Mouse (Mus musculus) hindbrain, embryonic 16.5 days (tissue): ENCODE results near the gene Ist1. TPM values are rescaled to one million over a fixed set of nuclear protein-coding genes. Genes with fewer than 3 reads are reported as not detected.

Experiments
- ATAC-seq: fragments of 200-750 bp; cut with Nextera tagmentation; 2 replicates; pipeline ENCODE4 v1.8.0; 2017; ENCODE audit warnings: moderate TSS enrichment, moderate library complexity
- H3K27ac ChIP-seq: fragments of 300-500 bp; sonication (generic); 2 replicates; pipeline ENCODE4 v1.5.1; 2014; ENCODE audit warnings: low read depth, mild to moderate bottlenecking, control low read depth, low read length, moderate library complexity
- H3K27me3 ChIP-seq: fragments of 300-500 bp; sonication (generic); replicated peaks from 2 replicates; pipeline ENCODE4 v1.6.1; 2014; ENCODE audit warnings: low read length; ENCODE audit not compliant: control insufficient read depth, insufficient read depth
- H3K36me3 ChIP-seq: fragments of 300-500 bp; sonication (generic); 2 replicates; pipeline ENCODE4 v1.6.1; 2014; ENCODE audit warnings: mild to moderate bottlenecking, low read length, moderate library complexity, mixed read lengths; ENCODE audit not compliant: control insufficient read depth, insufficient read depth
- H3K4me1 ChIP-seq: fragments of 300-500 bp; sonication (generic); 2 replicates; pipeline ENCODE4 v1.6.1; 2014; ENCODE audit warnings: low read depth, low read length; ENCODE audit not compliant: control insufficient read depth, insufficient read depth
- H3K4me2 ChIP-seq: fragments of 300-500 bp; sonication (generic); 2 replicates; pipeline ENCODE4 v1.6.1; 2014; ENCODE audit warnings: mild to moderate bottlenecking, low read length, control low read depth, moderate library complexity
- H3K4me3 ChIP-seq: fragments of 300-500 bp; sonication (generic); 2 replicates; pipeline ENCODE4 v1.5.1; 2014; ENCODE audit warnings: mild to moderate bottlenecking, low read length, control low read depth, moderate library complexity
- H3K9ac ChIP-seq: fragments of 300-500 bp; sonication (generic); 2 replicates; pipeline ENCODE4 v1.6.1; 2014; ENCODE audit warnings: low read depth, mild to moderate bottlenecking, control low read depth, low read length, moderate library complexity
- H3K9me3 ChIP-seq: fragments of 300-500 bp; sonication (generic); 2 replicates; pipeline ENCODE4 v1.6.1; 2014; ENCODE audit warnings: mild to moderate bottlenecking, low read length, moderate library complexity; ENCODE audit not compliant: control insufficient read depth
- WGBS: fragments of 180-500 bp; shearing (Covaris S2); extraction: QIAGEN DNeasy Blood & Tissue Kit; methylation state at CpG from one replicate; pipeline ENCODE4 v1.1.7; 2014; 5-methylcytosine and 5-hydroxymethylcytosine counted together
- polyA plus RNA-seq: library from polyadenylated mRNA; unstranded; fragments of >200 nt; fragmentation: Nextera tagmentation; extraction: Ambion mirVana; gene quantifications from 2 replicates; pipeline ENCODE4 v1.2.1, GENCODE M21; 2015

Gene Ist1
- 132 and 147 TPM in 2 replicates for polyA plus RNA-seq

GRCm38 (mm10) chr8:109693146-109693900 is at the start of gene Ist1:
Gene Ist1 (minus strand): TSS chr8:109693260.
- Histone ChIP-seq H3K9me3 (no peaks in the 10 kb centered on the region), H3K9ac (peak within 1 kb of the TSS; percentile 99), H3K27me3 (no peaks in the 10 kb centered on the region), H3K36me3 (no peaks in the 10 kb centered on the region), H3K27ac (peak within 1 kb of the TSS; percentile 89), H3K4me1 (peaks cover 19% of the 10 kb centered on the region), H3K4me2 (peak within 1 kb of the TSS; percentile 65), H3K4me3 (peak within 1 kb of the TSS; percentile 65)
- peak; percentile 97 for ATAC-seq
- WGBS, result under 1% methylated on average over 56 of the region's 57 CpGs

- Histone ChIP-seq H3K4me2 (peak overlapping the region; percentile 89), H3K9me3 (no peaks in the 10 kb centered on the region), H3K27me3 (no peaks in the 10 kb centered on the region), H3K4me3 (peak overlapping the region; percentile 99), H3K27ac (peak overlapping the region; percentile 54), H3K36me3 (peaks cover 3% of the 10 kb centered on the region), H3K4me1 (peaks cover 9% of the 10 kb centered on the region), H3K9ac (peak overlapping the region; percentile 99)
- ATAC-seq, result no peak
- 90% methylated on average over 1 of the region's 1 CpGs for WGBS
Observed at GRCm38 (mm10) chr8:109738049-109738380, 45.0 kb upstream of the Ist1 start.

- ATAC-seq, result peak; percentile 89
- Histone ChIP-seq H3K4me1 (peaks cover 9% of the 10 kb centered on the region), H3K4me3 (peak within 1 kb of the TSS; percentile 99), H3K9me3 (no peaks in the 10 kb centered on the region), H3K9ac (peak within 1 kb of the TSS; percentile 99), H3K36me3 (peaks cover 9% of the 10 kb centered on the region), H3K27ac (peak within 1 kb of the TSS; percentile 64), H3K27me3 (no peaks in the 10 kb centered on the region), H3K4me2 (peak within 1 kb of the TSS; percentile 89)
- WGBS, result under 1% methylated on average over 45 of the region's 59 CpGs
Observed at GRCm38 (mm10) chr8:109737237-109738048, 44.4 kb upstream of the Ist1 start, which contains the start of gene Atxn1l. Gene Atxn1l (minus strand): TSS chr8:109737739.

GRCm38 (mm10) chr8:109736819-109737218 is 43.8 kb upstream of the Ist1 start:
- peaks cover 9% of the 10 kb centered on the region for H3K4me1 ChIP-seq
- ATAC-seq, result no peak
- H3K4me3 ChIP-seq, result peak overlapping the region; percentile 99
- H3K9ac ChIP-seq, result peak overlapping the region; percentile 99
- H3K9me3 ChIP-seq, result no peaks in the 10 kb centered on the region
- 7% methylated on average over 7 of the region's 8 CpGs for WGBS
- peak overlapping the region; percentile 64; the same call in 1 of the 2 replicates for H3K27ac ChIP-seq
- H3K4me2 ChIP-seq, result peak overlapping the region; percentile 89
- H3K27me3 ChIP-seq, result no peaks in the 10 kb centered on the region
- peaks cover 15% of the 10 kb centered on the region for H3K36me3 ChIP-seq

- Histone ChIP-seq H3K9me3 (no peaks in the 10 kb centered on the region), H3K27ac (no peak overlapping the region), H3K27me3 (no peaks in the 10 kb centered on the region), H3K4me1 (peaks cover 9% of the 10 kb centered on the region), H3K9ac (no peak overlapping the region), H3K4me2 (no peak overlapping the region), H3K4me3 (no peak overlapping the region), H3K36me3 (peaks cover 21% of the 10 kb centered on the region)
- no peak for ATAC-seq
- WGBS, result 94% methylated on average over 3 of the region's 3 CpGs
Observed at GRCm38 (mm10) chr8:109734018-109734417, 41.0 kb upstream of the Ist1 start.

- Histone ChIP-seq H3K4me2 (no peak overlapping the region), H3K4me1 (peaks cover 4% of the 10 kb centered on the region), H3K27me3 (no peaks in the 10 kb centered on the region), H3K9me3 (no peaks in the 10 kb centered on the region), H3K4me3 (no peak overlapping the region), H3K27ac (no peak overlapping the region), H3K9ac (no peak overlapping the region), H3K36me3 (peaks cover 26% of the 10 kb centered on the region)
- WGBS, result 87% methylated on average over 3 of the region's 3 CpGs
- ATAC-seq, result no peak
Observed at GRCm38 (mm10) chr8:109731012-109731411, 38.0 kb upstream of the Ist1 start.

GRCm38 (mm10) chr8:109725106-109725505 is 32.0 kb upstream of the Ist1 start:
- H3K36me3 ChIP-seq, result peaks cover 60% of the 10 kb centered on the region
- H3K4me2 ChIP-seq, result no peak overlapping the region
- H3K27me3 ChIP-seq, result no peaks in the 10 kb centered on the region
- no peak overlapping the region for H3K9ac ChIP-seq
- H3K27ac ChIP-seq, result no peak overlapping the region
- 86% methylated on average over 3 of the region's 3 CpGs for WGBS
- no peak for ATAC-seq
- no peaks in the 10 kb centered on the region for H3K9me3 ChIP-seq
- H3K4me1 ChIP-seq, result no peaks in the 10 kb centered on the region
- H3K4me3 ChIP-seq, result no peak overlapping the region

GRCm38 (mm10) chr8:109714961-109715360 is 21.9 kb upstream of the Ist1 start:
- 96% methylated on average over 5 of the region's 5 CpGs for WGBS

GRCm38 (mm10) chr8:109712521-109712920 is 19.5 kb upstream of the Ist1 start:
- WGBS, result 100% methylated on average over 1 of the region's 1 CpGs
- no peak for ATAC-seq
- Histone ChIP-seq H3K4me3 (no peak overlapping the region), H3K36me3 (peaks cover 60% of the 10 kb centered on the region), H3K4me2 (no peak overlapping the region), H3K27ac (no peak overlapping the region), H3K9ac (no peak overlapping the region), H3K4me1 (peaks cover 10% of the 10 kb centered on the region), H3K27me3 (no peaks in the 10 kb centered on the region), H3K9me3 (no peaks in the 10 kb centered on the region)

More at GRCm38 (mm10) chr8:109714961-109715360, 21.9 kb upstream of the Ist1 start:
- Histone ChIP-seq H3K4me3 (no peak overlapping the region), H3K27me3 (no peaks in the 10 kb centered on the region), H3K27ac (no peak overlapping the region), H3K9me3 (no peaks in the 10 kb centered on the region), H3K4me2 (no peak overlapping the region), H3K4me1 (no peaks in the 10 kb centered on the region), H3K9ac (no peak overlapping the region), H3K36me3 (peaks cover 58% of the 10 kb centered on the region)
- ATAC-seq, result no peak
